Mouse (Mus musculus): ENCODE results near the gene Olfr1023. TPM values are rescaled to one million over a fixed set of nuclear protein-coding genes. Genes with fewer than 3 reads are reported as not detected.

The Olfr1023 gene
- not detected in 2 replicates for polyA plus RNA-seq (2016; fragmentation: Nextera tagmentation; extraction: Ambion mirVana)

DNA sequence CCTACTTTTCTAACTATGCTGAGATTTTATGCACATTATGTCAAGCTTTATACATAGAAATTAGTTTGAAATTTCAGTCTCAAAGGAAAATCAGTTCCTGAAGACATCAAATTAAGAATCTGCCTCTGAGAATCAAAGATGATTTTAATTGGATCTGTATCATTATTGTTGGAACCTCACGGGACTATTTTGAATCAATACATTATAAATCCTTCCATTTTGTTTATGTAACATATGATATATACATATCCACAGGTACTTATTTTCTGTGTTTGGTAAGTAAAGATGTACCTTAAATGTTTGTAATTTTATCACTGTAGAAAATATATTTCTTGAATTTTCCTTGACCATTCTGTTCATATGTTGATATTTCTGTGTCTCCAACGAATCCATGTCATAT lies at the start of gene Olfr1023:
Gene Olfr1023, plus strand, starts transcription at position 301 of the 400 bp plus-strand sequence.
- Histone ChIP-seq H3K36me3 (no peaks in the 10 kb centered on the region), H3K4me3 (no peak within 1 kb of the TSS), H3K4me1 (no peaks in the 10 kb centered on the region), H3K9me3 (no peaks in the 10 kb centered on the region), H3K27me3 (ENCODE audit: insufficient read depth, poor library complexity, severe bottlenecking) (no peaks in the 10 kb centered on the region), H3K27ac (no peak within 1 kb of the TSS)
- WGBS: 74% methylated on average over 2 of the region's 2 CpGs
- no peak for DNase-seq (ENCODE audit: low spot score)

DNA sequence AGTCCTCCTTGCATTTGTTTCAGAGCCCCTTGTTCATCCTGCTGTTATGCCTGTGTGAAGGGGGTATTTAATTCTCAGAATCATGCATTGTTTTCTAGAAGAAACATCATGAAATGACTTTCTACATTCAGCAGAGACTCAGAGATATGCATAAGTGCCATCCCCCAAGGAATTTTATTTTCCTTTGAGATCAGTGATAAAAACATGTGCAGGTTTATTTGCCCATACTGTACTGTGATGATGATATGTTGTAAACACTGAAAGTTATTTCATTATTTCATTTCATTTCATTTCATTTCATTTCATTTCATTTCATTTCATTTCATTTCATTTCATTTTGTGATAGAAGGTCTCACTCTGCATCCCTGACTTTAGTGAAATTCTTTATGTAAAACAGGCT lies 40.1 kb upstream of the Olfr1023 start, which contains the start of gene Olfr1019:
Gene Olfr1019, minus strand, starts transcription at position 101 of the 400 bp plus-strand sequence.
- H3K36me3 ChIP-seq: no peaks in the 10 kb centered on the region
- no peaks in the 10 kb centered on the region for H3K27me3 ChIP-seq (ENCODE audit: insufficient read depth, poor library complexity, severe bottlenecking)
- no peak within 1 kb of the TSS for H3K27ac ChIP-seq
- H3K9me3 ChIP-seq: no peaks in the 10 kb centered on the region
- no peaks in the 10 kb centered on the region for H3K4me1 ChIP-seq
- DNase-seq (ENCODE audit: low spot score): no peak
- no peak within 1 kb of the TSS for H3K4me3 ChIP-seq

DNA sequence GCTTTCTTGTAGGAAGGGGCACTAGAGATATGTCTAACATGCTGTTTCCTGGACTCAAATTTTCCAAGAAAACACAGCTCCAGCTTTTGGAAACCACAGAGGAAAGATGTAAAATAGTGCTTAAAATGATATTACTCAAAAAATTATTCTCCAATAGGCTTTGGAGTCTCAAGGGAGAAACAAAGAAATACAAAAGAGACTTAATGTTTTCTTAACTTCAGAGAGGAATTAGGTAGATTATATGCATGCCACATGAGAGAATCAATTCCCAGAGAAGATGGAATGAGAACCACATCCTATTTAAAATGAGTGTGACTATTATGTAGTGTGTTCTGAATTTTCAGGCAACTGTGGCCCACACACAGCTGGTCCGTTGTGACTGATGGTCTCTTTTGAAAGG lies 38.7 kb upstream of the Olfr1023 start, which contains the start of gene Olfr1020:
Gene Olfr1020, plus strand, starts transcription at position 301 of the 400 bp plus-strand sequence.
- no peaks in the 10 kb centered on the region for H3K36me3 ChIP-seq
- WGBS: 74% methylated on average over 1 of the region's 1 CpGs
- no peak within 1 kb of the TSS for H3K27ac ChIP-seq
- H3K4me3 ChIP-seq: no peak within 1 kb of the TSS
- DNase-seq (ENCODE audit: low spot score): no peak
- H3K4me1 ChIP-seq: no peaks in the 10 kb centered on the region
- H3K27me3 ChIP-seq (ENCODE audit: insufficient read depth, poor library complexity, severe bottlenecking): no peaks in the 10 kb centered on the region
- no peaks in the 10 kb centered on the region for H3K9me3 ChIP-seq

DNA sequence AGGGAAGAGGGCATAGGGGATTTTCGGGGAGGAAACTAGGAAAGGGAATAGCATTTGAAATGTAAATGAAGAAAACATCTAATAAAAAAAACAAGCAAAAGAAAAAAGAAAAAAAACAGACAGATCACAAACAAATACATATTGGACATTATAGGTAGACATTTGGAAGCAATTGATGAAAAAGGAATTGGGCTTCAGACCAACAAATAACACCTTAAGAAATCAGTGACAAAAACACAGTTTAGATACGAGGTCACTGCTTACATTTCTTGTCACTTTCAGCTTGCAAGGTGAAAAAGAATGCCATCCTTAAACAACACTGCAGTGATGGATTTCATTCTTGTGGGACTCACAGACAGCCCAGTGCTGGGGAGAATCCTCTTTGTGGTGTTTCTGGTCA lies 17.1 kb upstream of the Olfr1023 start, which contains the start of gene Olfr1022:
Gene Olfr1022, plus strand, starts transcription at position 301 of the 400 bp plus-strand sequence.
- Histone ChIP-seq H3K4me1 (no peaks in the 10 kb centered on the region), H3K4me3 (no peak within 1 kb of the TSS), H3K36me3 (no peaks in the 10 kb centered on the region), H3K9me3 (no peaks in the 10 kb centered on the region), H3K27ac (no peak within 1 kb of the TSS), H3K27me3 (ENCODE audit: insufficient read depth, poor library complexity, severe bottlenecking) (no peaks in the 10 kb centered on the region)
- WGBS: 46% methylated on average over 2 of the region's 2 CpGs
- DNase-seq (ENCODE audit: low spot score): no peak

DNA sequence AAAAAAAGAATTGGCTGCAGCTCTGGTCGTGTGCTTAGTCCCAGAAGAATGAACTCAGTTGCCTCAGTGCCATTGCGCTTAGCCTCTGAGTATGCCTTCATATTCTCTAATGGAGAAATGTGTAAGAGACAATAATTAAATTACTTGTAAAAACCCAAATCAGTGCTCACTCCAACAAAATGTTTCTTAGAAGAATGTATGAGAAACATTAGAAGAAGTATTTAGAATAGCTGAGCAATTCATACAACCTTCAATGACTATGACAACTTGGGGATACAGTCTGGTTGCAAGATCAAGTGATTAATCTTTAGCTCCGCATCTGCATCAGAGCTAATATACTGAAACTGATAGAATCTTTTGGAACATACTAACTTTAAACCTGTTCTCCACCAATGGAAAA lies 19.5 kb downstream of the Olfr1023 start, which contains the start of gene Olfr1024:
Gene Olfr1024, minus strand, starts transcription at position 101 of the 400 bp plus-strand sequence.
- DNase-seq (ENCODE audit: low spot score): no peak
- H3K9me3 ChIP-seq: no peaks in the 10 kb centered on the region
- no peaks in the 10 kb centered on the region for H3K4me1 ChIP-seq
- H3K4me3 ChIP-seq: no peak within 1 kb of the TSS
- no peak within 1 kb of the TSS for H3K27ac ChIP-seq
- WGBS: 81% methylated on average over 3 of the region's 3 CpGs
- H3K27me3 ChIP-seq (ENCODE audit: insufficient read depth, poor library complexity, severe bottlenecking): no peaks in the 10 kb centered on the region
- H3K36me3 ChIP-seq: no peaks in the 10 kb centered on the region

DNA sequence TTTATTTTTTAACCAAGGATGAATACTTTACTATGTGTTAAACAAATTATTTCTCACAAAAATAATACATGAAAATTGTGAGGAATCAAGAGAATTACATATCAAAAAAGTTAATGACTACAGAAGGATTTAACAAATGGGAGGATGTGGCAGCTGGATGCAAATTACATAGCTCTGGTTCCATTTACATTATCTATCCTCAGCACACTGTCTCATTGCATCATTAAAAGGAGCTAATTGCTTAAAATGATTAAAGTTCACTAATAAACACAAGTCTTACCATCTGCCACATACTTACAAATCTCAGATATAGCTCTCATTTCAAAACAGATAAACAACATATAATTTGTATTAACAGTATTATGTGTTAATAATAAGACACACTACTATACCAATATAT lies 27.8 kb downstream of the Olfr1023 start:
- H3K9me3 ChIP-seq: no peaks in the 10 kb centered on the region
- no peak overlapping the region for H3K27ac ChIP-seq
- no peaks in the 10 kb centered on the region for H3K27me3 ChIP-seq (ENCODE audit: insufficient read depth, poor library complexity, severe bottlenecking)
- no peak overlapping the region for H3K4me3 ChIP-seq
- no peak for DNase-seq (ENCODE audit: low spot score)
- H3K4me1 ChIP-seq: no peaks in the 10 kb centered on the region
- H3K36me3 ChIP-seq: no peaks in the 10 kb centered on the region

DNA sequence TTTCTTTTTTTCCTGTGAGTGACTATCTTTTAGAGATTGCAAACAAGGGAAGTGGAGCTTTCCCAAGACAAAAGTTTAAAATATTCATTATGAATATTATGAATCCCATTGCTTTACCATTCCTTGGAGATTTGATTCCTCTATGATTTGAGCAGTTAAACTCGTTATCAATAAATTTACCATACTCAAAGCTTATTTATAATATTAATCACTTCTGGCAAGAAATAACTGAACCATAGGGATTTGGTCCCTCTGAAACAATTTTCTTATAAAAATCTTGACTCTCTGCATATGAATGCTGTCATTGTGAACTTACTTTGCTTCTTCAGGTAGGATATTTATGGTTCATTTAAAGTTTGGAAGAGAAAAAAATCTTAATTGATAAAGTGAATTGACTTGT lies 29.5 kb downstream of the Olfr1023 start, which contains the start of gene Olfr1025-ps1:
Gene Olfr1025-ps1, plus strand, starts transcription at position 301 of the 400 bp plus-strand sequence.
- no peaks in the 10 kb centered on the region for H3K36me3 ChIP-seq
- H3K9me3 ChIP-seq: no peaks in the 10 kb centered on the region
- 66% methylated on average over 1 of the region's 1 CpGs for WGBS
- DNase-seq (ENCODE audit: low spot score): no peak
- H3K27ac ChIP-seq: no peak within 1 kb of the TSS
- no peak within 1 kb of the TSS for H3K4me3 ChIP-seq
- no peaks in the 10 kb centered on the region for H3K4me1 ChIP-seq
- no peaks in the 10 kb centered on the region for H3K27me3 ChIP-seq (ENCODE audit: insufficient read depth, poor library complexity, severe bottlenecking)

DNA sequence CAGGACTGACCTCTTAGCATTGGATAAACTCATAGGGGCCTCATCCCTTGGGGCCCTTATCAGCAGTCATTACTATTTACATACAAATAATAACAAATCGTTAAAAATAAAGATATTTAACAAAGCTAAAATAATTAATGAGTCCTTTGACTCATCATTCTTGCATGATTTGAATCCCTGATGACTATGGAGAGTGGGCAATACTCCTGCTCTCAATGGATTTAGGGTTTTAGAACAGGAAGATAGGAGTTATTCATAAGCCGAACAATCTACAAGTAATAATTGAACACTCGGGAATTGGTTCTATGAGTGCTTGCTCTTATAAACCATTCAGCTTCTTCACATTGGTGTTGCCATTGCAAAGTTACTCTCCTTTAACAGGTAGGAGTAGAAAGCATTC lies 35.8 kb downstream of the Olfr1023 start, which contains the start of gene Olfr1026:
Gene Olfr1026, plus strand, starts transcription at position 301 of the 400 bp plus-strand sequence.
- Histone ChIP-seq H3K9me3 (no peaks in the 10 kb centered on the region), H3K36me3 (no peaks in the 10 kb centered on the region), H3K4me3 (no peak within 1 kb of the TSS), H3K27me3 (ENCODE audit: insufficient read depth, poor library complexity, severe bottlenecking) (no peaks in the 10 kb centered on the region), H3K4me1 (no peaks in the 10 kb centered on the region), H3K27ac (no peak within 1 kb of the TSS)
- DNase-seq (ENCODE audit: low spot score): no peak
- whole genome bisulfite sequencing: 78% methylated on average over 3 of the region's 3 CpGs

Other genes starting within 250 kb of the Olfr1023 start
- gene Olfr1002, start 234.9 kb upstream of the Olfr1023 start, polyA plus RNA-seq (2016; fragmentation: Nextera tagmentation; extraction: Ambion mirVana): not detected in 2 replicates
- gene Olfr154, start 221.2 kb upstream of the Olfr1023 start, polyA plus RNA-seq (2016; fragmentation: Nextera tagmentation; extraction: Ambion mirVana): not detected in 2 replicates
- gene Olfr1006, start 206.9 kb upstream of the Olfr1023 start, polyA plus RNA-seq (2016; fragmentation: Nextera tagmentation; extraction: Ambion mirVana): not detected in 2 replicates
- not detected in 2 replicates for gene Olfr1008, start 196.2 kb upstream of the Olfr1023 start, polyA plus RNA-seq (2016; fragmentation: Nextera tagmentation; extraction: Ambion mirVana)
- gene Olfr1009, start 170.2 kb upstream of the Olfr1023 start, polyA plus RNA-seq (2016; fragmentation: Nextera tagmentation; extraction: Ambion mirVana): not detected in 2 replicates
- gene Olfr1012, start 122.9 kb upstream of the Olfr1023 start, polyA plus RNA-seq (2016; fragmentation: Nextera tagmentation; extraction: Ambion mirVana): not detected in 2 replicates
- gene Olfr1013, start 118.5 kb upstream of the Olfr1023 start, polyA plus RNA-seq (2016; fragmentation: Nextera tagmentation; extraction: Ambion mirVana): not detected in 2 replicates
- not detected in 2 replicates for gene Olfr1014, start 112.9 kb upstream of the Olfr1023 start, polyA plus RNA-seq (2016; fragmentation: Nextera tagmentation; extraction: Ambion mirVana)
- gene Olfr1015, start 103.6 kb upstream of the Olfr1023 start, polyA plus RNA-seq (2016; fragmentation: Nextera tagmentation; extraction: Ambion mirVana): not detected in 2 replicates
- not detected in 2 replicates for gene Olfr1016, start 83.1 kb upstream of the Olfr1023 start, polyA plus RNA-seq (2016; fragmentation: Nextera tagmentation; extraction: Ambion mirVana)
- gene Olfr1018, start 67.2 kb upstream of the Olfr1023 start, polyA plus RNA-seq (2016; fragmentation: Nextera tagmentation; extraction: Ambion mirVana): not detected in 2 replicates
- not detected in 2 replicates for gene Olfr1019, start 40.2 kb upstream of the Olfr1023 start, polyA plus RNA-seq (2016; fragmentation: Nextera tagmentation; extraction: Ambion mirVana)
- gene Olfr1020, start 38.6 kb upstream of the Olfr1023 start, polyA plus RNA-seq (2016; fragmentation: Nextera tagmentation; extraction: Ambion mirVana): not detected in 2 replicates
- gene Olfr1022, start 17.0 kb upstream of the Olfr1023 start, polyA plus RNA-seq (2016; fragmentation: Nextera tagmentation; extraction: Ambion mirVana): not detected in 2 replicates
- gene Olfr1024, start 19.4 kb downstream of the Olfr1023 start, polyA plus RNA-seq (2016; fragmentation: Nextera tagmentation; extraction: Ambion mirVana): not detected in 2 replicates
- not detected in 2 replicates for gene Olfr1025-ps1, start 29.6 kb downstream of the Olfr1023 start, polyA plus RNA-seq (2016; fragmentation: Nextera tagmentation; extraction: Ambion mirVana)
- gene Olfr1026, start 35.9 kb downstream of the Olfr1023 start, polyA plus RNA-seq (2016; fragmentation: Nextera tagmentation; extraction: Ambion mirVana): not detected in 2 replicates
- gene Olfr1028, start 64.8 kb downstream of the Olfr1023 start, polyA plus RNA-seq (2016; fragmentation: Nextera tagmentation; extraction: Ambion mirVana): not detected in 2 replicates
- not detected in 2 replicates for gene Olfr1029, start 88.3 kb downstream of the Olfr1023 start, polyA plus RNA-seq (2016; fragmentation: Nextera tagmentation; extraction: Ambion mirVana)
- gene Olfr1030, start 93.6 kb downstream of the Olfr1023 start, polyA plus RNA-seq (2016; fragmentation: Nextera tagmentation; extraction: Ambion mirVana): not detected in 2 replicates
- gene Olfr1031, start 104.7 kb downstream of the Olfr1023 start, polyA plus RNA-seq (2016; fragmentation: Nextera tagmentation; extraction: Ambion mirVana): not detected in 2 replicates
- gene Olfr1032, start 119.9 kb downstream of the Olfr1023 start, polyA plus RNA-seq (2016; fragmentation: Nextera tagmentation; extraction: Ambion mirVana): not detected in 2 replicates
- gene Olfr1033, start 135.0 kb downstream of the Olfr1023 start, polyA plus RNA-seq (2016; fragmentation: Nextera tagmentation; extraction: Ambion mirVana): 0.21 TPM in 1 of 2 replicates, not detected in the other
- gene Olfr1034, start 160.2 kb downstream of the Olfr1023 start, polyA plus RNA-seq (2016; fragmentation: Nextera tagmentation; extraction: Ambion mirVana): not detected in 2 replicates
- not detected in 2 replicates for gene Olfr1036, start 188.4 kb downstream of the Olfr1023 start, polyA plus RNA-seq (2016; fragmentation: Nextera tagmentation; extraction: Ambion mirVana)
- gene Olfr1037, start 201.7 kb downstream of the Olfr1023 start, polyA plus RNA-seq (2016; fragmentation: Nextera tagmentation; extraction: Ambion mirVana): not detected in 2 replicates

Data from heart, embryonic 10.5 days (tissue).